Mouse (Mus musculus): ENCODE data around the gene Prkce. TPM values are rescaled to one million over a fixed set of nuclear protein-coding genes. Genes with fewer than 3 reads are reported as not detected.

Prkce gene
- total and polyA plus RNA-seq, 2 experiments from 2014 or later, result 8.1 to 12.6 TPM

DNA sequence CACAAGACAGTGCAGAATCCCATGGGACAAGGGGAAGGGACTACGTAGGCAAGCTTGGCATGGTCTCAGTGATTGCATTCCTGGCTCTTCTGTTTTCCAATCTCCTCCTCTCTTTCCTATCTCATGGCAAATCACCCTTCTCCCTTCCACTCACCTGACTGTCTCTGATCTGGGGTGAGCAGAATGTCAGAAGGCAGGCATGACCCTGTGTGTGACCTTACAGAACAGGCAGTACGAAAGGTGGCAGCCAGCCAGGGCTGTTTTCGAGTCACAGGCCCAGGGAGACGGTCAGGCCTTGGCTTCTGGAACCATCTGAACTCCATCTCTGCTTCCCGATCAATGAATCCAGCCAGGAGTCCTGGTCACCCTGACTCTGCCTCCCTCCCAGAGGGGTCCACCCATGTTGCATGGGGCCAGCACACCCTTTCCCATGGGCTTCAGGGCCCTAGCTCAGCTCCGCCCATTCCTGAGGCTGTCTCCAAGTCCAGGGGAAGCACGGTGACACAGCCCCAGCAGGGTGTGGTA, 119.2 kb downstream of the Prkce start:
- H3K4me2 ChIP-seq (ENCODE audit: low read depth, low read length), result no peak overlapping the region
- no peaks in the 10 kb centered on the region for H3K36me3 ChIP-seq (replicated peaks; ENCODE audit: control insufficient read depth, insufficient read depth, low read length)
- no peak; the same call in 1 of the 2 replicates for ATAC-seq (ENCODE audit: insufficient read depth, low read depth)
- 39% methylated on average over 7 of the region's 7 CpGs for WGBS
- H3K9ac ChIP-seq (replicated peaks; ENCODE audit: low read depth, low read length), result no peak overlapping the region
- no peak overlapping the region for H3K4me3 ChIP-seq (ENCODE audit: low read depth, low read length)
- no peaks in the 10 kb centered on the region for H3K27me3 ChIP-seq (ENCODE audit: control insufficient read depth, insufficient read depth, low read length)
- H3K4me1 ChIP-seq (ENCODE audit: control insufficient read depth, insufficient read depth), result peaks cover 44% of the 10 kb centered on the region
- TF ChIP-seq EP300 (IDR thresholded peaks at IDR 0.05; ENCODE audit: low read depth), result 0 out of 2 replicates have a peak, but pooled peaks have one; percentile 43
- no peak for TF ChIP-seq CTCF (IDR thresholded peaks at IDR 0.05; ENCODE audit: low read depth)
- no peaks in the 10 kb centered on the region for H3K9me3 ChIP-seq (replicated peaks; ENCODE audit: control insufficient read depth, low read length)
- peak overlapping the region; percentile 11; the same call in 1 of the 2 replicates for H3K27ac ChIP-seq (ENCODE audit: low read depth)
- DNase-seq (ENCODE audit: low spot score), result no peak

DNA sequence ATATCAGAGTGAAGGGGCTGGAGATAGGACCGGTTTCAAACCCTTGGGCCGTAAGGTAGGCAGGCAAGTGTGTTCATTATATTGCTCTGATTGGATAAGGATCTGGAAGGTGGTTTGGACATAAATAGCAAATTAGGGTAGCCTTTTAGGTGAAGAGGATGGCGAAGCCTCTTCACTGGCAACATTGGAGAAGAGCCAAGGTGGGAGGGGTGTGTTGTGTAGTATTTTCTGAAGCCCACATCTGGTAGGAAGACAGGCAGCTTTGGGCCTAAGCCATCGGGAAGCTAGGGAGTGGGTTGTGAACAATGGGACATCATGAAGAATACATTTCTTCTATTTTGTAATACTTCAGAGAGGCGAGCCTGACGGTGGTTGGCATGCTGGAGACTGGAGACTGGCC, 125.1 kb downstream of the Prkce start:
- peak; percentile 13; the same call in 1 of the 2 replicates for ATAC-seq (ENCODE audit: insufficient read depth, low read depth)
- 74% methylated on average over 6 of the region's 6 CpGs for WGBS
- DNase-seq (ENCODE audit: low spot score), result no peak
- Histone ChIP-seq H3K4me1 (ENCODE audit: control insufficient read depth, insufficient read depth) (peaks cover 19% of the 10 kb centered on the region), H3K4me2 (ENCODE audit: low read depth, low read length) (peak overlapping the region; percentile 48), H3K9me3 (replicated peaks; ENCODE audit: control insufficient read depth, low read length) (no peaks in the 10 kb centered on the region), H3K27me3 (ENCODE audit: control insufficient read depth, insufficient read depth, low read length) (no peaks in the 10 kb centered on the region), H3K36me3 (replicated peaks; ENCODE audit: control insufficient read depth, insufficient read depth, low read length) (no peaks in the 10 kb centered on the region), H3K4me3 (ENCODE audit: low read depth, low read length) (no peak overlapping the region), H3K9ac (replicated peaks; ENCODE audit: low read depth, low read length) (no peak overlapping the region), H3K27ac (ENCODE audit: low read depth) (no peak overlapping the region)
- TF ChIP-seq EP300 (IDR thresholded peaks at IDR 0.05; ENCODE audit: low read depth), result no peak
- no peak for TF ChIP-seq CTCF (IDR thresholded peaks at IDR 0.05; ENCODE audit: low read depth)

DNA sequence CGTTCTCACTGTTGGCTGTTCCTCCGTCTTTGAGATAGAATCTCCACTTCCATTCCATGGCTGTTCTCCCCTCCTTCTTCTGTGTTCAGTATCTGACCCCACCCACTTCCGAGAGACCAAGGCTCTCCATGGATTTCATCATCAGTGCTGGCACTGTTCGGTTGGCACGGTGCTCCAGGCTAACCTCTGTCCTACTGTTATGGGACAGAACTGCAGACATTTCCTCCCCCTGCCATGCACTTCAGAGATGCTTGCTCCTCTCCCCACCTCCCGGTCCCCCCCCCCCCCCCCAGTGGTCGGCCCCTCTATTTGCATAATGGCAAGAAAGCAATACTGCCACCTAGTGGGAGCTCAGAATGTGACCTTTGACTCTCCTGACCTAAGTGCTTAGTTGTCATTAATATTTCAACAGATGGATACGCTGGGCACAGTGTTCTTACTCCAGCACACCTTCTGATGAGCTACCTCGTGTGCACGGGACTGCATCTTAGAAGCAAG, 125.7 kb downstream of the Prkce start:
- WGBS, result 34% methylated on average over 8 of the region's 10 CpGs
- Histone ChIP-seq H3K9me3 (replicated peaks; ENCODE audit: control insufficient read depth, low read length) (no peaks in the 10 kb centered on the region), H3K4me2 (ENCODE audit: low read depth, low read length) (peak overlapping the region; percentile 48), H3K27ac (ENCODE audit: low read depth) (no peak overlapping the region), H3K4me1 (ENCODE audit: control insufficient read depth, insufficient read depth) (peaks cover 19% of the 10 kb centered on the region), H3K27me3 (ENCODE audit: control insufficient read depth, insufficient read depth, low read length) (no peaks in the 10 kb centered on the region), H3K36me3 (replicated peaks; ENCODE audit: control insufficient read depth, insufficient read depth, low read length) (no peaks in the 10 kb centered on the region), H3K9ac (replicated peaks; ENCODE audit: low read depth, low read length) (no peak overlapping the region), H3K4me3 (ENCODE audit: low read depth, low read length) (peak overlapping the region; percentile 26)
- TF ChIP-seq EP300 (IDR thresholded peaks at IDR 0.05; ENCODE audit: low read depth) (no peak), CTCF (IDR thresholded peaks at IDR 0.05; ENCODE audit: low read depth) (peak; percentile 67)
- DNase-seq (ENCODE audit: low spot score), result peak; percentile 65
- peak; percentile 59 for ATAC-seq (ENCODE audit: insufficient read depth, low read depth)

DNA sequence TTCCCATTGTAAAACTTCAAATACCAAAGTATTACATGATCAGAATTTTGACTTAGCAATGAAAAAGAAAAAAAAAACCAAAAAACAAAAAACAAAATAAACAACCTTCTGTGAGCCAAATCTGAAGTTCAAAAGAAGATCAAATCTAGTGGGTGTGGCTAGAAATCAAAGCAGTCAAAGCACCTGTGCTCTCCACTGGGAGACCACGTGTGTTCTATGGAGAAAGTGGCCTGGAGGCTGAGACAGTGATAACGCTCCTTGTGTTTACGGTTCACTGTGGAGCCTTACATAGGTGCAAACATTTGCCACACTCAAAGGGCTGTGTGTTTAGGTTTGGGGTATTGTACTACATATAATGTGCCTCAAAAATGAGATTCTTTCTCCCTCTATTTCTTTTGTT, 132.0 kb downstream of the Prkce start:
- no peaks in the 10 kb centered on the region for H3K27me3 ChIP-seq (ENCODE audit: control insufficient read depth, insufficient read depth, low read length)
- H3K4me1 ChIP-seq (ENCODE audit: control insufficient read depth, insufficient read depth), result peaks cover 35% of the 10 kb centered on the region
- no peaks in the 10 kb centered on the region for H3K9me3 ChIP-seq (replicated peaks; ENCODE audit: control insufficient read depth, low read length)
- TF ChIP-seq CTCF (IDR thresholded peaks at IDR 0.05; ENCODE audit: low read depth), result no peak
- TF ChIP-seq EP300 (IDR thresholded peaks at IDR 0.05; ENCODE audit: low read depth), result no peak
- H3K4me3 ChIP-seq (ENCODE audit: low read depth, low read length), result no peak overlapping the region
- no peak overlapping the region for H3K4me2 ChIP-seq (ENCODE audit: low read depth, low read length)
- no peak overlapping the region for H3K9ac ChIP-seq (replicated peaks; ENCODE audit: low read depth, low read length)
- no peak for ATAC-seq (ENCODE audit: insufficient read depth, low read depth)
- no peak overlapping the region for H3K27ac ChIP-seq (ENCODE audit: low read depth)
- 73% methylated on average over 3 of the region's 3 CpGs for WGBS
- no peak for DNase-seq (ENCODE audit: low spot score)
- H3K36me3 ChIP-seq (replicated peaks; ENCODE audit: control insufficient read depth, insufficient read depth, low read length), result no peaks in the 10 kb centered on the region

DNA sequence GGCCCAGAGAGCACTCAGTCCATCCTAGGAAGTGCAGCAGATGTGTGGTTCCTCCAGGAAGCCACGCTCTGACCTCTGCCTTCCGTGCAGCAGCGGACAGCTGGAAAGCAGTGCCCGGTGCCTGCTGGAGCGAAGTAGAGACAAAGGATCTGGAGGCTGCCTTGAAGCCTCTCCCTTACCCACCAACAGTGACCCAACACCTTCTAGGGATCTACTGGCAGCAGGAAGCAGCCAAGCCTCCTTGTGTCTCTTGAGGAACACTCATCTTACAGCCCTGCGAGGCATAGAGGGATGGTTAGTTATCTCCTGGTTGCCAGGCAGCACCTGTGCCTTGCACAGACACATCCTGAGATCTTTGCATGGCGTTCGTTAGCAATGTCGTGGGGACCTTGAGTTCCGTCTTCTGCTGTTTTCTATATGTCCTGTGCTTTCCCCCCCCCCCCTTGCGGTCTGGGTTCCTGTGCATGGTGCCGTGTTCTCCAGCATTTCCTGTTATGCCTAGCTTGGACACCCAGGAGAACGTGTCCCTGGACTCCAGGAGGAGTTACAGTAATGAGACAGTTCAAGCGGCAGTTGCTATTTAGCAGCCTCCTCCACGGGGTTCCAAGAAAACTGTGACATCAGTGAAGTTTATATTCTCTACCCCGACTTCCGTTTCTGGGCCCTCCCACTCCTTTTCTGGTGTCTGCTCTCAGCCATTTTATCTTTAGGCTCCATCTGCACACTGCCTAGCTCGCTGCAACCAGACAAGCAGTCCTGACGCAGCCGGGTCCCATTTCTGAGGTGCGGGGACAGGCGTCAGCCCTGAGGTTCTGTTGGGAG, 133.4 kb downstream of the Prkce start:
- Histone ChIP-seq H3K36me3 (replicated peaks; ENCODE audit: control insufficient read depth, insufficient read depth, low read length) (no peaks in the 10 kb centered on the region), H3K4me1 (ENCODE audit: control insufficient read depth, insufficient read depth) (peaks cover 36% of the 10 kb centered on the region), H3K27me3 (ENCODE audit: control insufficient read depth, insufficient read depth, low read length) (no peaks in the 10 kb centered on the region), H3K9ac (replicated peaks; ENCODE audit: low read depth, low read length) (peak overlapping the region; percentile 37), H3K9me3 (replicated peaks; ENCODE audit: control insufficient read depth, low read length) (no peaks in the 10 kb centered on the region), H3K4me2 (ENCODE audit: low read depth, low read length) (peak overlapping the region; percentile 53), H3K4me3 (ENCODE audit: low read depth, low read length) (peak overlapping the region; percentile 8; the same call in 1 of the 2 replicates), H3K27ac (ENCODE audit: low read depth) (peak overlapping the region; percentile 90)
- TF ChIP-seq EP300 (IDR thresholded peaks at IDR 0.05; ENCODE audit: low read depth) (no peak), CTCF (IDR thresholded peaks at IDR 0.05; ENCODE audit: low read depth) (no peak)
- DNase-seq (ENCODE audit: low spot score) (peak; percentile 45), ATAC-seq (ENCODE audit: insufficient read depth, low read depth) (no peak)
- 43% methylated on average over 21 of the region's 22 CpGs for WGBS
